Comparison of ENCODE assay signal across 9 mouse cellular contexts in the genomic region with DNA sequence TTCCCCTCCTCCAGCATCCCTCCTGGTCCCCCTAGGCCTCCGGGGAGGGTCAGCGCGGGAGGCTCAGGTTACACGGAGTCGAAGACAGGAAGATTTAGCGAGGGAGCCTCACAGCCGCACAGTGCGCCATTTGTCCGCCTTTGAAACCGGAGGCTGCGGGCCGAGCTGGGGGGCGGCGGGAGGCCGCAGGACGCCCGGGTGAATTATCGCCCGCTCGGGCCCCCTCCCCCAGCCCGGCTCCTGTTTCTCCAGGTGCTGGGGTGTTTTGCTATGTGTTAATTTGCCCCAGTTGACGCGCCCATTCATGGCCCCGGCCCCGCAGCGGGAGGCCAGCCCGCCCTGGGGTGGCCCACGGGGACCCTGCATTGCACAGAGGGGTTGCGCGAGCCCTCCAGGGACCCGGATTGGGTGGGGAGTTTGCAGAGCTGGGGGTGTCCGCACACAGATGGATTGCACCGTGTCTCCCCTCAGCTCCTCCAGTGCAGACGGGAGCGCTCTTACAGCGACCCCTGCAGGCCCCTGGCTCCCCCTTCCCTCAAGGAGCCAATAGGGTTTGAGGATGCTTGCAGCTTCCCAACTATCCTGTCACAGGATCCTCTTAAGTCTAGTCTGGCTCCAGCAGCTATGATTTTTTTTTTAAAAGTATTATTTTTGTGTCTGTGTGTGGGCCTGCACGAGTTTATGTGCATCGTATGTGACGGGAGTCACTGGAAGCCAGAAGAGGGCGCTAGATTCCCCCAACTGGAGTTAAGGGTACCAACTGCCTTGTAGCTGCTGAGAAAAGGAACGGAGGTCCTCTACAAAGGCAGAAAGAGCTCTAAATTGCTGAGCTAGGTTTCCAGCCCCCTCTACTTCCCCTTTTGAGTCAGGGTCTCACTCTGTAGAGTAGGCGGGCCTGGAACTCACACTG. TPM values are rescaled to one million over a fixed set of nuclear protein-coding genes. Genes with fewer than 3 reads are reported as not detected.
DNase-seq lines count a peak whose midpoint lies in the region; ATAC-seq and TF ChIP-seq lines count a peak whose summit lies in the region.
"Had no signal": no experiment of that assay in that cellular context is flagged by ENCODE, and none has a peak within 500 bp of the region (broad histone marks: within the 10 kb centered on the region; RNA-seq: fewer than 3 reads in every experiment).

No protein-coding gene starts in this region.

- 0 out of 4 replicates have a peak overlapping the region, but pooled peaks of 1 of the 2 experiments have one; percentile 24 for H3K27ac ChIP-seq in heart, embryonic 14.5 days (replicated peaks in 1 of 2; ENCODE audit: control insufficient read depth in 1 of 2, insufficient read depth in 1 of 2, low read depth in 2 of 2, low read length in 2 of 2)
- 0 out of 2 replicates have a peak overlapping the region, but pooled peaks have one; percentile 39 for H3K27ac ChIP-seq in liver, embryonic 12.5 days
- H3K27ac ChIP-seq in neural tube, embryonic 11.5 days (ENCODE audit: low read depth, low read length): peak overlapping the region; percentile 80
- H3K27ac ChIP-seq: macrophage had no signal

- H3K4me1 ChIP-seq in heart, embryonic 14.5 days (ENCODE audit: control insufficient read depth in 2 of 2, insufficient read depth in 2 of 2, low read length in 2 of 2): peaks cover 37 to 43% of the 10 kb centered on the region in 2 experiments
- peaks cover 35% of the 10 kb centered on the region for H3K4me1 ChIP-seq in liver, embryonic 12.5 days
- peaks cover 36% of the 10 kb centered on the region for H3K4me1 ChIP-seq in neural tube, embryonic 11.5 days (ENCODE audit: control insufficient read depth, insufficient read depth, low read length)

- H3K27me3 ChIP-seq in heart, embryonic 14.5 days (ENCODE audit: control insufficient read depth, insufficient read depth, low read length): no peaks in the 10 kb centered on the region
- peaks cover 52% of the 10 kb centered on the region for H3K27me3 ChIP-seq in liver, embryonic 12.5 days (replicated peaks)
- no peaks in the 10 kb centered on the region for H3K27me3 ChIP-seq in neural tube, embryonic 11.5 days (ENCODE audit: control insufficient read depth, insufficient read depth, low read length)

- peak overlapping the region; percentile 74 for H3K9ac ChIP-seq in heart, embryonic 14.5 days (ENCODE audit: low read length)
- H3K9ac ChIP-seq in liver, embryonic 12.5 days: no peak overlapping the region
- peak overlapping the region; percentile 69 for H3K9ac ChIP-seq in neural tube, embryonic 11.5 days (ENCODE audit: low read length)

- no peak for ATAC-seq in heart, embryonic 14.5 days (ENCODE audit: insufficient number of reproducible peaks, insufficient read depth, low FRiP score, low read depth)
- ATAC-seq in liver, embryonic 12.5 days: peak; percentile 28; the same call in 1 of the 2 replicates
- peak; percentile 83 for ATAC-seq in neural tube, embryonic 11.5 days (ENCODE audit: insufficient read depth, low FRiP score, low TSS enrichment)

- peak overlapping the region; percentile 96 for H3K4me2 ChIP-seq in heart, embryonic 14.5 days (ENCODE audit: low read length)
- peak overlapping the region; percentile 69 for H3K4me2 ChIP-seq in liver, embryonic 12.5 days
- H3K4me2 ChIP-seq in neural tube, embryonic 11.5 days (ENCODE audit: low read depth): peak overlapping the region; percentile 68

- DNase-seq in heart, adult 11 months: no peak
- DNase-seq in brain, embryonic 14.5 days (ENCODE audit: low read depth): peak; percentile 79
- peak; percentile 27 to 49 for DNase-seq in gastrocnemius, postnatal 4 days (ENCODE audit: low spot score in 2 of 2)
- peak; percentile 89 for DNase-seq in neural tube, embryonic 11.5 days (ENCODE audit: low spot score)
- DNase-seq in frontal cortex, postnatal 14 days (ENCODE audit: low spot score in 2 of 2): no peak
- DNase-seq in kidney, adult 9 months: no peak

- WGBS in heart, embryonic 14.5 days: 6% methylated on average over 42 of the region's 42 CpGs
- WGBS in liver, embryonic 12.5 days (ENCODE audit: insufficient replicate concordance): 7% methylated on average over 42 of the region's 42 CpGs
- 6% methylated on average over 42 of the region's 42 CpGs for WGBS in neural tube, embryonic 11.5 days

- no peak for TF ChIP-seq POLR2A in brain, embryonic 14.5 days (IDR thresholded peaks at IDR 0.05; ENCODE audit: borderline replicate concordance, extremely low read depth, insufficient read depth, insufficient read length, poor library complexity, severe bottlenecking)

- H3K36me3 ChIP-seq in heart, embryonic 14.5 days (ENCODE audit: control insufficient read depth, insufficient read depth, low read length): no peaks in the 10 kb centered on the region
- no peaks in the 10 kb centered on the region for H3K36me3 ChIP-seq in liver, embryonic 12.5 days
- no peaks in the 10 kb centered on the region for H3K36me3 ChIP-seq in neural tube, embryonic 11.5 days (ENCODE audit: control insufficient read depth, insufficient read depth, low read length)

- TF ChIP-seq CTCF in brain, embryonic 14.5 days (IDR thresholded peaks at IDR 0.05; ENCODE audit: borderline replicate concordance, extremely low read depth, insufficient read depth, insufficient read length): peak; percentile 63

- no peaks in the 10 kb centered on the region for H3K9me3 ChIP-seq in heart, embryonic 14.5 days (ENCODE audit: control insufficient read depth, low read length)
- H3K9me3 ChIP-seq in liver, embryonic 12.5 days (replicated peaks): no peaks in the 10 kb centered on the region; the same call in 1 of the 2 replicates
- H3K9me3 ChIP-seq in neural tube, embryonic 11.5 days (ENCODE audit: control insufficient read depth, low read length): no peaks in the 10 kb centered on the region

- peak overlapping the region; percentile 37 to 45 for H3K4me3 ChIP-seq in heart, embryonic 14.5 days (ENCODE audit: control insufficient read depth in 1 of 2, insufficient read depth in 1 of 2, low read depth in 1 of 2, low read length in 2 of 2)
- peak overlapping the region; percentile 42 for H3K4me3 ChIP-seq in liver, embryonic 12.5 days
- peak overlapping the region; percentile 34 for H3K4me3 ChIP-seq in neural tube, embryonic 11.5 days (ENCODE audit: low read depth, low read length)

RNA-seq across cellular contexts. Expression of a gene that starts 6.3 kb away (rescaled TPM):
- polyA plus RNA-seq in heart, embryonic 14.5 days (2014; fragmentation: Nextera tagmentation; extraction: Ambion mirVana): not detected in 2 replicates
- not detected in 2 replicates for polyA plus RNA-seq in brain, embryonic 14.5 days (2012; rRNA removed)
- not detected for total RNA-seq in gastrocnemius, postnatal 4 days (2021)
- not detected in 2 replicates for polyA plus RNA-seq in liver, embryonic 12.5 days (2016; fragmentation: Nextera tagmentation; extraction: Ambion mirVana)
- not detected in 2 replicates for polyA plus RNA-seq in neural tube, embryonic 11.5 days (2014; fragmentation: Nextera tagmentation; extraction: Ambion mirVana)
- polyA plus RNA-seq: macrophage had no signal

RNA-seq across cellular contexts. Expression of a gene that starts 57.3 kb away (rescaled TPM):
- polyA plus RNA-seq in heart, embryonic 14.5 days (2014; fragmentation: Nextera tagmentation; extraction: Ambion mirVana): not detected in 2 replicates
- polyA plus RNA-seq in brain, embryonic 14.5 days (2012; rRNA removed): not detected in 2 replicates
- total RNA-seq in gastrocnemius, postnatal 4 days (2021): not detected
- not detected in 2 replicates for polyA plus RNA-seq in liver, embryonic 12.5 days (2016; fragmentation: Nextera tagmentation; extraction: Ambion mirVana)
- polyA plus RNA-seq in neural tube, embryonic 11.5 days (2014; fragmentation: Nextera tagmentation; extraction: Ambion mirVana): not detected in 2 replicates
- polyA plus RNA-seq: macrophage had no signal

Comparison
In these comparisons a context has a peak if more than half of its experiments do, and no peak if none do; other contexts are left out.
1. DNase-seq: peak in brain, embryonic 14.5 days (single experiment), gastrocnemius, postnatal 4 days (2 of 2) and neural tube, embryonic 11.5 days (single experiment); none in heart, adult 11 months (single experiment), frontal cortex, postnatal 14 days (0 of 2) and kidney, adult 9 months (single experiment).
2. Peak in every context shown above with its lines, with median percentiles within 50 percentile points of each other: H3K4me2 ChIP-seq and H3K4me3 ChIP-seq.